Mouse (Mus musculus) midbrain, embryonic 15.5 days (tissue): ENCODE results near the gene Nefh. TPM values are rescaled to one million over a fixed set of nuclear protein-coding genes. Genes with fewer than 3 reads are reported as not detected.

Experiments
- ATAC-seq: fragments of 200-750 bp; cut with Nextera tagmentation; replicated peaks from 2 replicates; pipeline ENCODE4 v1.8.0; 2017; ENCODE audit warnings: moderate TSS enrichment
- H3K27ac ChIP-seq: fragments of 300-500 bp; sonication (generic); 2 replicates; pipeline ENCODE4 v1.5.1; 2015; ENCODE audit warnings: mild to moderate bottlenecking, inconsistent platforms
- H3K27me3 ChIP-seq: fragments of 300-500 bp; sonication (generic); replicated peaks from 2 replicates; pipeline ENCODE4 v1.6.1; 2015; ENCODE audit warnings: inconsistent platforms
- H3K36me3 ChIP-seq: fragments of 300-500 bp; sonication (generic); replicated peaks from 2 replicates; pipeline ENCODE4 v1.6.1; 2015; ENCODE audit warnings: inconsistent platforms
- H3K4me1 ChIP-seq: fragments of 300-500 bp; sonication (generic); 2 replicates; pipeline ENCODE4 v1.6.1; 2015; ENCODE audit warnings: inconsistent platforms
- H3K4me2 ChIP-seq: fragments of 300-500 bp; sonication (generic); 2 replicates; pipeline ENCODE4 v1.6.1; 2015; ENCODE audit warnings: inconsistent platforms, mild to moderate bottlenecking, moderate library complexity
- H3K4me3 ChIP-seq: fragments of 300-500 bp; sonication (generic); 2 replicates; pipeline ENCODE4 v1.5.1; 2015; ENCODE audit warnings: mild to moderate bottlenecking, inconsistent platforms
- H3K9ac ChIP-seq: fragments of 300-500 bp; sonication (generic); 2 replicates; pipeline ENCODE4 v1.6.1; 2015; ENCODE audit warnings: mild to moderate bottlenecking, inconsistent platforms
- H3K9me3 ChIP-seq: fragments of 300-500 bp; sonication (generic); 2 replicates; pipeline ENCODE4 v1.6.1; 2016; ENCODE audit warnings: inconsistent platforms
- WGBS: fragments of 180-500 bp; shearing (Covaris S2); methylation state at CpG from one replicate; pipeline ENCODE4 v1.1.7; 2015; ENCODE audit warnings: mixed read lengths; 5-methylcytosine and 5-hydroxymethylcytosine counted together
- polyA plus RNA-seq: library from polyadenylated mRNA; unstranded; fragments of >200 nt; fragmentation: Nextera tagmentation; extraction: Ambion mirVana; gene quantifications from 2 replicates; pipeline ENCODE4 v1.2.1, GENCODE M21; 2015

Gene Nefh
- polyA plus RNA-seq, 1 experiment from 2014 or later, result 3.6 TPM

DNA sequence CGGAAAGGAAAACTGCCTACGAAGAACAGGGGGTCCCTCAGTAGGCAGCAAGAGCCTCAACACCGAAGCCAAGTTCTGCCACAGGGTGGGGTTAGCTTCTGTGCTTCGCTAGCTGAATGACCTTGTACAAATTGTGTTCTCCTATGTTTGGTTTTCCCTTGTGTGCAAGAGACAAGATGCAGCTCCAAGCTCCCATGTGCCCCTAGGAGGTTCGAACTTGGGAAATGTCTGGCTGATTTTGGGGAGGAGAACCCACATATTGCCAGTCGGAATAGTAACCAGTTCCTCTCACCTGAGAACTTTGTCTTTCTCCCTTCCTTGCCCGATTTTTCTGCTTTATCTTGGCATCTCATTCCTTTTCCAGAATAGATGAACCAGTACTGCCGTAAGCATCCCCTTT, 928 bp upstream of the Nefh start:
- peak overlapping the region; percentile 75 for H3K9ac ChIP-seq

DNA sequence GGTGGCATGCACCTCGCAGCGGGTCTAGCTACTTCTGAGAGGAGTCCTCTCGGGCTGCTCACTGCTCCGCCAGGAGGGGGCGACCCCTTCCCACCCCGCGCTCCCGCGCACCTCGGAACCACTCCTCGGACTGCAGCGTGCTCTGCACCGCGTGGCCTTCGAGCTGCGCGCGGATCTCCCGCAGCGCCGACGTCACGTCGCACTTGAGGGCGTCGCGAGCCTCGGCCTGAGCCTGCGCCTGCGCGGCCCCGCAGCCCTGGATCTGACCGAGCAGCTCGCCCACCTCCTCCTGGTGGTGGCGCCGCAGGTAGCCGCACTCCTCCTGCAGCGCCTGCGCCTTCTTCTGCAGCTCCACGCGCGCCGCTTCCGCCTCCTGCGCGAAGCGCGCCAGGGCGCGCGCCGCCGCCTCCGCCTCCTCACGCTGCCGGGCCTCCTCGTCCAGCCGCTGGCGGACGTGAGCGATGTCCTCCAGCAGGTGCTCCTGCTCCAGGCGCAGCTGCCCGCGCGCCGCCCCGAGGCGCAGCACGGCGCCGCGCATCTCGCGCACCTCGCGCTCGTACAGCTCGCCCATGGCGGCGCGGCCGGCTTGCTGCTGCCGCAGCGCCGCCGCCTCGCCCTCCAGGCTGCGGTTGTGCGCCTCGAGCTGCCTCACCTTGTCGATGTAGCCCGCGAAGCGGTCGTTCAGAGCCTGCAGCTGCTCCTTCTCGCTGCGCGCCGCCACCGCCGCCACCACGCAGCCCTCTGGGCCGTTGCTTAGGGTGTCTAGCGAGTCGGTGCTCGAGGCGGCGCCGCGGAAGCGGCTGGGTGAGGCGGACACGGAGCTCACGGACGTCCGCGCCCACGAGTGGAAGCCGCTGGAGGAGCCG, 684 bp downstream of the Nefh start:
- under 1% methylated on average over 120 of the region's 120 CpGs for whole genome bisulfite sequencing
- H3K9ac ChIP-seq, result peak overlapping the region; percentile 75
- peak overlapping the region; percentile 92 for H3K27ac ChIP-seq
- H3K4me1 ChIP-seq, result peaks cover 30% of the 10 kb centered on the region
- peak overlapping the region; percentile 71 for H3K4me3 ChIP-seq
- no peaks in the 10 kb centered on the region for H3K9me3 ChIP-seq
- ATAC-seq, result peak; percentile 94
- H3K36me3 ChIP-seq, result no peaks in the 10 kb centered on the region
- H3K4me2 ChIP-seq, result peak overlapping the region; percentile 91
- H3K27me3 ChIP-seq, result peaks cover 59% of the 10 kb centered on the region

More for the DNA sequence above, 928 bp upstream of the Nefh start:
- Histone ChIP-seq H3K4me2 (peak overlapping the region; percentile 91), H3K36me3 (no peaks in the 10 kb centered on the region), H3K27me3 (peaks cover 73% of the 10 kb centered on the region), H3K27ac (no peak overlapping the region), H3K9me3 (no peaks in the 10 kb centered on the region), H3K4me3 (peak overlapping the region; percentile 71), H3K4me1 (peaks cover 37% of the 10 kb centered on the region)
- no peak for ATAC-seq
- WGBS, result 33% methylated on average over 8 of the region's 8 CpGs

DNA sequence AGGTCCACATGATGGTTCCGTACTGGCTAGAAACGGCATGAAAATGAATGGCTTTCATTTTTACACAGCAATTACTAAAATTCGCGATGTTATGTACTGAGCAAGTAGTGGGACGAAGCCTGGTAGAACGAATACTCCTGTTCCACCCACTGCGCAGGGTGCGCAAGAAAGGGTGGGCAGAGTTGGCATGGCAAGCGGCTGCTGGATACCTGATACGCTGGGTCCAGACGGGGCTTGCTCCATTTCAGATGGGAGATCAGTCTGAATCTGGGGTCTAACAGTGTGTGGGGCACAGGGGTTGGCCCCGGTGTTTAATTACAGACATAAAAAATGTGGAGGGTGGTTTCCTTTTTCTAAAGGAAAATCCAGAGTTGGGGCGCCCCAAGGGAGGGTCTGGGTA, 1.3 kb downstream of the Nefh start:
- H3K36me3 ChIP-seq, result no peaks in the 10 kb centered on the region
- H3K9me3 ChIP-seq, result no peaks in the 10 kb centered on the region
- H3K27ac ChIP-seq, result peak overlapping the region; percentile 92
- peak overlapping the region; percentile 75; the same call in 1 of the 2 replicates for H3K9ac ChIP-seq
- peaks cover 30% of the 10 kb centered on the region for H3K4me1 ChIP-seq
- H3K4me2 ChIP-seq, result peak overlapping the region; percentile 91
- H3K27me3 ChIP-seq, result peaks cover 54% of the 10 kb centered on the region
- peak overlapping the region; percentile 71 for H3K4me3 ChIP-seq
- 41% methylated on average over 13 of the region's 13 CpGs for WGBS
- peak; percentile 54 for ATAC-seq

DNA sequence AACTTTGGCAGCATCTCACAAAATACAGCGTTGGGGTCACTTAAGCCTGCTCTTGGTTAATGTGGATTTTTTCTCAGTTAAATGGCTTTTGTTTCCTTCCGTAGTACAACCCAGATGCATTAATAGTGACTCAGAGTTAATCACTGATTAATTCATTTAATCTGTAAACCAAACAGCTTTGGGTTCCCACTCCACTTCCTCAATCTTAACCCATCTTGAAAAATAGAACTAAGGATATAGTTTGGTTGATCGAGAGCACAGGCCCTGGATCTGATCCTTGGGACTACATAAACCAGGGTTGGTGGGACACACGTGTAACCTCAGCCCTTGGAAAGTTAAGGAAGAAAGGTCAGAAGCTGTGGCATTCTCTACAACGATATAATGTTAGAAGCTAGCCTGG, 11.6 kb downstream of the Nefh start:
- Histone ChIP-seq H3K36me3 (no peaks in the 10 kb centered on the region), H3K4me2 (no peak overlapping the region), H3K27ac (no peak overlapping the region), H3K27me3 (no peaks in the 10 kb centered on the region), H3K9me3 (no peaks in the 10 kb centered on the region), H3K9ac (no peak overlapping the region), H3K4me1 (peaks cover under 1% of the 10 kb centered on the region; the same call in 1 of the 2 replicates), H3K4me3 (no peak overlapping the region)
- ATAC-seq, result no peak
- 82% methylated on average over 5 of the region's 5 CpGs for WGBS

DNA sequence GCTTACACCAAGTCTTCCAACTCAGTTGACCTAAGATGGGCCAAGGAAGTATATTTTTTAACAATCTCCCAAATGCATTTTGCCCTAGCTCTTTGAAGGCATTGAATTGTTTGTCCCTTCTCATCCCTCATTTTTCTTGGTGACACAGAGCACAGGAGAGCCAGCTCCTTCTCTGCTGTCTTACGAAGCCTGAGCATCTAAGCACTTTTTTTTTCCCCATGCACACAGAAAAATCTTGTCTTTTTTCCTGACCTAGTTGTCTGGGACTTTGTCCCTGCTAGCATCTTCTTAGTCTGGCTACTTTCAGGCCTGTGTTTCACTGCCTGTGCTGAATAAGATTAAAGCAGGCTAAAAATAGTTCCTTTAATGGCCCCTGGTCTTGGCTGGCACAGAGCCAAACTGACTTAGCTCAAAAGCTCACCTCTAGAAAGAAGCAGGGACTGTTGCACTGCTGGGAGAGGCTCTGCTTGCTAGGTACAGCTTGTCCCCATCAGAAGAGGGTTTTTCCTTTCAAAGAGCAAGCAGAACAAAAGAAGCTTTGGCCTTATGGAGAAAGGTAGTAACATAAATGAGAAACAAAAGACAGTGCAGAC, 16.8 kb downstream of the Nefh start:
- peaks cover 29% of the 10 kb centered on the region; the same call in 1 of the 2 replicates for H3K36me3 ChIP-seq
- H3K4me3 ChIP-seq, result no peak overlapping the region
- no peaks in the 10 kb centered on the region for H3K9me3 ChIP-seq
- peak overlapping the region; percentile 59 for H3K27ac ChIP-seq
- peaks cover 8% of the 10 kb centered on the region for H3K4me1 ChIP-seq
- no peak overlapping the region for H3K4me2 ChIP-seq
- WGBS, result 47% methylated on average over 1 of the region's 1 CpGs
- ATAC-seq, result 0 out of 2 replicates have a peak, but pooled peaks have one; percentile 54
- no peak overlapping the region for H3K9ac ChIP-seq
- H3K27me3 ChIP-seq, result no peaks in the 10 kb centered on the region

DNA sequence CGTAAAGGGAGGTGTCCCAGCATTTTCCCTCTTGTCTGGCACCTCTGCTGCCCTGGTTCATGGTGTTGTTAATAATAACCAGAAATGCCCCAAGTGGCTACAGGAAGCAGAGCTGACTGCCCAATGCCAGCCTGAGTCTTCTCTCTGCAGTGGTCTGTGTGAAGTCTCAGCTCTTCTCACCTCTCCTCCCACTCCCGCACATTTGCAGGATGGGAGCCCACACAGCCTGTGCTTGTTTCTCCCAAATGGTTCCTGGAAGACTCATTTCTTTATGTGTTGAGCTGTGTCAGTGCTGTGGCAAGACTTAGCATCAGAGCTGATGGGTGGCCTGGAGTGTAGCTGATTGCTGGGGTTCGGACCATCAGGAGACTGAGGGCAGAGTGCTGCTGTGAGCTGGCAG, 20.6 kb downstream of the Nefh start:
- ATAC-seq, result no peak
- Histone ChIP-seq H3K4me3 (no peak overlapping the region), H3K27me3 (no peaks in the 10 kb centered on the region), H3K4me2 (no peak overlapping the region), H3K9me3 (no peaks in the 10 kb centered on the region), H3K9ac (no peak overlapping the region), H3K27ac (no peak overlapping the region), H3K4me1 (peaks cover 8% of the 10 kb centered on the region), H3K36me3 (peaks cover 49% of the 10 kb centered on the region)
- 85% methylated on average over 3 of the region's 3 CpGs for WGBS

DNA sequence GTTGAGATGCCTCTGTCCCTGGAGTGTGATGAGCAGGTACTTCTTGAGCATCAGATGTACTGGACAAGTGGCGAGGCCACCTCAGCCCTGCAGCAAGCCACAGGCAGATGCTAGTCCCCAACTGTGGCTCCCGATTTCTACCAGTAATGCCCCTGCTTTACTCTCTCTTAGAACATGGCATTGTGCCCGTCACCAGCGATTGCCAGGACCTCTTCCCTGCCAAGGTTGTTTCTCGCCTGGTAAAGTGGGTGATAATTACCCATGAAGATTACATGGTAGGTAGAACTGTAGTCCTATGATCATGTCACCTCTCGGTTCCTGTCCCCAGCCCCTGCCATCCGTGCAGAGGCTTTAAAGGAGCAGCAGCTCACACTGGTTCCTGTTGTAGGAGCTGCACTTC, 26.1 kb downstream of the Nefh start:
- no peak overlapping the region for H3K9ac ChIP-seq
- no peaks in the 10 kb centered on the region for H3K9me3 ChIP-seq
- no peak overlapping the region for H3K4me2 ChIP-seq
- H3K36me3 ChIP-seq, result peaks cover 59% of the 10 kb centered on the region
- H3K27me3 ChIP-seq, result no peaks in the 10 kb centered on the region
- ATAC-seq, result no peak
- no peak overlapping the region for H3K4me3 ChIP-seq
- WGBS, result 93% methylated on average over 7 of the region's 7 CpGs
- H3K4me1 ChIP-seq, result no peaks in the 10 kb centered on the region
- no peak overlapping the region for H3K27ac ChIP-seq

DNA sequence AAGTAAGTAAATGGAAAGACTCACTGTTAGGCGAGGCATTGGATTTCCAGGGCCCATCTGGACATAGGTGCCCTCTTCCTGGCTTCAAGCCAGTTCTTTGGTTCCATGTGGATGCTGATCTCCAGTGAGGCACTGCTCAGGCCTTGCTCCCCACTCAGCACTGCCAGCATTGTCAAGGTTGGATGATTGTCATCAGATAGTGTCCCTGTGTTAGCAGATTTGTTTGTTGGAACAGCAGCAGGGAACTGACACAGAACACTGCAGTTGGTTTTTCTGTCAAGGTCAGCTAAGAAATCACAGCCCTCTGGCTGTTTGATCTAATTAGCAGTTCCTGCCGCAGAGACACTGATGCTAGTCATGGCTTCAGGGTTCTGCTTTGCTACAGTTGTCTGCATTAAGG, 26.6 kb downstream of the Nefh start:
- Histone ChIP-seq H3K9ac (no peak overlapping the region), H3K36me3 (peaks cover 55% of the 10 kb centered on the region)
- 82% methylated on average over 2 of the region's 2 CpGs for WGBS

DNA sequence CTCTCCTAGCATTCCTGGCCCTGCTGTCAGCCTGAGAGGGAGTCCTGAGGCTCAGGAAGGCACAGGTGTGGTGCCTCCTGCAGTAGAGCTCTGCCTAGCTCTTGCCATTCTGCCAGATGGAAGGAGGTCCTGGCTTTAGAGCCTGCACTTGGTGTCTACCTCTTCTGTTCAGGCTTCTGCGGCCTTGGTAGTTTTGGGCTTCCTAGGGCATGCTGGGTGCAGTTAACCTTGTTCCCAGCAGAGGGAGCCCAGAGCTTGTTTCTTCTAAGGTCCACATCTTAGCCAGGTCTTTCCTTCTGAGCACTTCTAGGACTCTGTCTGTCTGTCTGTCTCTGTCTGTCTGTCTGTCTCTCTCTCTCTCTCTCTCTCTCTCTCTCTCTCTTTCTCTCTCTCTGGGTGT, 31.8 kb downstream of the Nefh start:
- H3K36me3 ChIP-seq, result peaks cover 52% of the 10 kb centered on the region
- no peak overlapping the region for H3K4me2 ChIP-seq
- H3K4me1 ChIP-seq, result no peaks in the 10 kb centered on the region
- 62% methylated on average over 1 of the region's 1 CpGs for WGBS
- no peak overlapping the region for H3K9ac ChIP-seq
- H3K27ac ChIP-seq, result no peak overlapping the region
- H3K27me3 ChIP-seq, result no peaks in the 10 kb centered on the region
- ATAC-seq, result no peak
- H3K4me3 ChIP-seq, result no peak overlapping the region
- no peaks in the 10 kb centered on the region for H3K9me3 ChIP-seq

More for the DNA sequence above, 26.6 kb downstream of the Nefh start:
- Histone ChIP-seq H3K27me3 (no peaks in the 10 kb centered on the region), H3K4me1 (no peaks in the 10 kb centered on the region), H3K4me3 (no peak overlapping the region), H3K27ac (no peak overlapping the region), H3K4me2 (no peak overlapping the region), H3K9me3 (no peaks in the 10 kb centered on the region)
- ATAC-seq, result no peak

DNA sequence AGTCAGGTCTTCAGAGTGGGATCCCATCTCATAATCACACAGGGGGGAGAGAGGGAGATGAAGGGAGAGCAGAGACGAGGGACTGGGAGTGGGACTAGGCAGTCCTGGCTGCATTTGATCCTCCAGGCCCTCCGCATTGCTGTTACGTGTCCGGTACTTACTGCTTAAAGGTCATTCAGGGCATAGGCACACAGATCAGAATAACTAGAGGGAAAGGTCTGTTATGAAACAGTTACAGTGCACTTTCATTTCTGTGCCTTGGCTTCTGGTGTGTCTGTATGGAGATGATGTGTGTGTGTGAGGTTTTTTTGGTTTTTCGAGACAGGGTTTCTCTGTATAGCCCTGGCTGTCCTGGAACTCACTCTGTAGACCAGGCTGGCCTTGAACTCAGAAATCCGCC, 41.6 kb downstream of the Nefh start:
- 90% methylated on average over 6 of the region's 6 CpGs for WGBS
- H3K27me3 ChIP-seq, result no peaks in the 10 kb centered on the region
- no peak overlapping the region for H3K4me3 ChIP-seq
- no peak overlapping the region for H3K27ac ChIP-seq
- peaks cover 50% of the 10 kb centered on the region for H3K36me3 ChIP-seq
- no peak overlapping the region for H3K9ac ChIP-seq
- H3K9me3 ChIP-seq, result no peaks in the 10 kb centered on the region
- no peak overlapping the region for H3K4me2 ChIP-seq
- no peak for ATAC-seq
- H3K4me1 ChIP-seq, result no peaks in the 10 kb centered on the region

DNA sequence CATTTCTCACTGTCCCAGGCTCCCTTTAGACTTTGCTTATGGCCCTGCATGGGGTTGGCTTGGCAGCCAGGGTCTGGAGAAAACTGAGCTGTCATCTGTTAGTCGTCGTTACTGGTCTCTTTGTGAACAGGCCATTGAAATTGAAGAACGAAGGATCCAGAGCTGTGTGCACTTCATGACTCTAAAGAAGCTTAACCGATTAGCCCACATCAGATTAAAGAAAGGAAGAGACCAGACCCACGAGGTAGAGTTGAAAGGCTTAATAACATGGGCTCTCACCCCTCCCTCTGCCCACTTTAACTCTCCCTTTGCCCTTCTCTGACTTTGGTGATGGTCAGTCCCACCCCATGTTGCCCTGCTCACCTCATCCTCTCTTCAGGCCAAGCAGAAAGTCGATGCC, 45.9 kb downstream of the Nefh start:
- H3K36me3 ChIP-seq, result peaks cover 53% of the 10 kb centered on the region
- no peak overlapping the region for H3K4me2 ChIP-seq
- no peaks in the 10 kb centered on the region for H3K27me3 ChIP-seq
- 79% methylated on average over 6 of the region's 6 CpGs for WGBS
- no peak for ATAC-seq
- H3K9ac ChIP-seq, result no peak overlapping the region
- H3K9me3 ChIP-seq, result no peaks in the 10 kb centered on the region
- 0 out of 2 replicates have a peak, but pooled peaks cover 3% of the 10 kb centered on the region for H3K4me1 ChIP-seq
- H3K4me3 ChIP-seq, result no peak overlapping the region
- no peak overlapping the region for H3K27ac ChIP-seq

DNA sequence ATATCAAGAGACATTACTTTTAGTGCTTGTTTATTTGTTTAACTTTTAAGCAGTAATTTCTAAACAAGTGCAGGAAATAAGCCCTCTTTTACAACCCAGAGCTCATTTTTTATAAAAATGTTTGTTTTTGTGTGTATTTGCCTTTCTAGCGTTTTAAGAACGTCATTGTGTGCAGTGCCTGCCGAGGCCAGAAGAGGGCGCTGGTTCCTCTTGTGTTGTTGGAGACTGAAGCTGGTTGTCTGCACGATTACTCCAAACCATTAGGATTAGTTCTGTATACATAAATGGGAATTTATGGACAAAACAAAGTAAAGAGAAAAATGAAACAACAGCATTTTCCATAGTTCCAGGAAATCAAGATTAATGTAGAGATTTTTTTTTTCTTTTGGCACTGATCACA, 47.4 kb downstream of the Nefh start:
- no peak overlapping the region for H3K27ac ChIP-seq
- peaks cover 11% of the 10 kb centered on the region for H3K4me1 ChIP-seq
- H3K9ac ChIP-seq, result no peak overlapping the region
- no peak overlapping the region for H3K4me2 ChIP-seq
- ATAC-seq, result no peak
- H3K4me3 ChIP-seq, result no peak overlapping the region
- peaks cover 44% of the 10 kb centered on the region for H3K36me3 ChIP-seq
- H3K9me3 ChIP-seq, result no peaks in the 10 kb centered on the region
- 68% methylated on average over 5 of the region's 5 CpGs for whole genome bisulfite sequencing
- H3K27me3 ChIP-seq, result no peaks in the 10 kb centered on the region
